Mouse (Mus musculus) thymus, postnatal 36 days (tissue): ENCODE results near the gene Plxnd1.

Source experiments
- DNase-seq, 2 experiments: peaks; one replicate each; pipeline ENCODE4 v3.0.0; 2022; ENCODE audit warnings: mixed read lengths in 2 of 2

Plxnd1 gene

DNA sequence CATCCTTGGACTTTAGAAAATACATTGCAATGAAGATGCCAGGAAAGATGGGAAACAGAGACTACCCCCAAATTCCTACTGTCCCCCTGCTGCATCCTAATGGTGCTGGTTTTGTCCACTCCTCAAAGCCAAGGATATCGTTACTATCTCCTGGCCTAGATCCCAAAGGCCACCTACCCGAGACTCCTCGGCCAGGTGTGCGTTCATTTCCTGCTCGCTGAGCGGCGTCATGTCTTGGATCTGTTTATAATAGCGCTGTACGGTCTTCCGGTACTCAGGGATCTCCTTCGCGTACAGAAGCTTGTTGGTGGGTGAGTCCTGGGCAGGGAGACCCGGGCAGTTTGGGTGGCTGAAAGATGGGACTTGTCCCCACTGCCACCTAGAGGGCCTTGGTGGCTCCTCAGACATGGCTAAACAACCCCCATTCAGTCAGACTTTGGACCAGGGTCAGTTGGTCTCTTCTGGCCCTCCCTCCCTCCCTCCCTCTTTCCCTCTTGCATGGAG is 38.3 kb downstream of the Plxnd1 start:
- no peak for DNase-seq

DNA sequence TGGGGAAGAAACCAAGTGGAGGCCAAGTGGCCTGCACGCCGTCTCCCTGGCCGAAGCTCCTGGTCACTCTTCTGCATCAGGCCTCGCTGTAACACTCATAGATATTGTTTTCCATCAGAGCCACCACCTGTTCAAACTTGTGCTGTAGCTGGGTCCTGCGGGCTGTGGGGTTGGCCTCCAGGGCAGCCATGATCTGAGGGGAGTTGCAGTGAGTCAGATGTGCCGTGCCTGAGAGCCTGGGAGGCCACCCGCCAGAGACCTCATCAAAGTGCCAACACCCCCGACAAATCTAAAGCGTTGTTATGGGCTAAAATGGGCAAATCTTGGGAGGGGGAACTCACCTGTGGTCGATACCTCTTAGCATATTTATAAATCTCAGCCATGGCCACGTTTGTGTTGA is 39.1 kb downstream of the Plxnd1 start:
- no peak for DNase-seq

DNA sequence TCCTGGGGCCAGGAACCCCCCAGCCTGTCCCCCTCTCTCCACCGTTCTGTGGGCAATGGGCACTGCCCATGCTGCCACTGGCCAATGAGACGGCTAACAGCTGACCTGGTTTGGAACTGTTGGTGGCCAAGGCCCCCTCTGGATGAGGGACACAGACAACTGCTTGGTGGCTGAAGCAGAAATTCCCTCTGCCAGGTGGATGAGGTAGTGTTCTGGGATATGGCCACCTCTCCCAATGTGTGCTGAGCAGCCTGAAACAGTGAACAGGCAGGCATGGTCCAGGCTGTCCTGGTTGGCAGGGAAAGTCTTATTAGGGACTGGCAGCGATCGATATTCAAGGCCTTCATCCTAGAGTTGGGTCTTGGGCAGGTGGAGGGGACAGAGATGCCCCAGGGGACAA is 39.6 kb downstream of the Plxnd1 start:
- no peak for DNase-seq

DNA sequence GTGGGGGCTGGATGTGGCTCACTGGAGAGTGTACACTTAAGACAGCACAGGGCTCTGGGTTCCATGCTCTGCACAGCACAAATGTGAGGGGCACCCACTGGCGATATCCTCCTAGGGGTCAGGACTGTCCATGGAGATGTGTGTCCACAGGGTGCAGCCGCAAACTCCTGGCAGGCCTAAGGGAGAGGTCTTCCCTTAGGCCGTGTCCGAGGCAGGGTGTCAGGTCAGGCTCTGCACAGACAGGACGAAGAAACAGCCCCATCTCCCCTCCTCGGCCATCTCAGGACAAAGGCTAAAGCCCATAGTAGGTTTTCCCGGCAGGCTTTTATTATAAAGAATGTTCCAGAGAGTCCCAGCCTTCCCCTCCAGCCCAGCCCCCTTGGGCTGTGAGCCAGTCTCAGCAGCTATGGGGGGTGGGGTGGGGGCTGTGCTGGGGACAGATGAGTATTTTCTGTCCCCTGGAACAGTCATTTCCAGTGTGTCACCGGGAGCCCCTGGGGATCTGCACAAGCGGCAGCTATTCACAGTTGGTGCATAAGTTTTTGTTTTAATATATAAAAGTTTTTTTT is 40.2 kb downstream of the Plxnd1 start:
- no peak for DNase-seq

DNA sequence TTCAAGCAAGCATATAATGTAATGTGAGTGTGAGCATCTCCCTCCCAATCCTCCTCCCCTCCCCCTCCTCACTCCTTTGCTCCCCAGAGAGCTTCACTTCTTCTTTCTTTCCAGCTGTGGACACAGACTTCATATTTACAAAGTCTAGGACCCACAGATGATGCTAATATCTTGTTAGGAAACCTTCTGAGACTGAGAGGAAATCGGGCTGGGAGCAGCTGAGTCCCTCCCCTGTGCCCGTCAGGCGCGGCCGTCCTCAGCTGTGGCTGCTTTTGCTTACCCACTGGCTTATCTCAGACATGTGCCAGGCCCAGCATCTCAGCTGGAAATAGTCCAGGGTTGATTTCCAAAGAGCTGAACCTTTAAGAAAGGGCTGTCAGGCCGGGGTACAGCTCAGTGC is 48.4 kb downstream of the Plxnd1 start:
- no peak for DNase-seq

DNA sequence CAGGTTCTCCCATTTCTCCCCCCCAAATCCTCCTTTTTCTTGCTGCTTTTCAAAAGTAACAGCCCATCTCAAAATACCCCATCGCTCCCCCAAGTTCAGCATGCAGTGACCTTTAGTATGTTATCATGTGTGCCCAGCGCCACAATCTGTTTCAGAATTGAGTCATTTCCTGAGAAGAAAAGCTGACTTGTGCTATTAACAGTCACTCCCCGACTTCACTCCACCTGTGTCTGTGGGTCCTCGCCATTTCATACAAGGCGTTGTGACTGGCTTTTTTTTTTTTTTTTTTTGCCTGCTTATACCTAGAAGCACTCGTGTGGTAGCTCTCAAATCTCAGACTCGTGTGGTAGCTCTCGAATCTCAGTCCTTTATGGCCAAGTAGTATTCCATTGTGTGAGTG is 49.2 kb downstream of the Plxnd1 start:
- DNase-seq = no peak

DNA sequence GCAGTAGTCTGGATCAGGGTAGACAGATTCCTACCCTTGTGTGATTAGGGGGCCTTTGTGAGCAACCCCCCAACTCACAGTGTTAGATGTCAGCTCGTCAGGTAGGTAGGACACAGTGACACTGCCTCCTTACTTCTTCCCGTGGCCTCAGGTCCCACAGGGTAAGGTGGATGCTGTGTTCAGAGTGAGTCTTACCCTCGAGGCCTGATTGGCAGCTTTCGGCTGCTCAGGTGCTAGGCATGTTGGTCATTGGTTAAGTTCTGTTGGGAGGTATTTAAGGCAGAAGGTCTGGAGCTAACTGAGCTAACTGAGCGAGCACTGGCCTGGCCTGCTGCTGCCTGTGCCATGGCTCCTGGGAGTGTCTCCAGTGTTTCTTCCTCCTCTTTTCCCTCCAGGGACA is 50.2 kb downstream of the Plxnd1 start, which contains the start of gene H1foo:
TSS of gene H1foo (plus strand) at position 301 of the 400 bp plus-strand sequence.
- DNase-seq = no peak

DNA sequence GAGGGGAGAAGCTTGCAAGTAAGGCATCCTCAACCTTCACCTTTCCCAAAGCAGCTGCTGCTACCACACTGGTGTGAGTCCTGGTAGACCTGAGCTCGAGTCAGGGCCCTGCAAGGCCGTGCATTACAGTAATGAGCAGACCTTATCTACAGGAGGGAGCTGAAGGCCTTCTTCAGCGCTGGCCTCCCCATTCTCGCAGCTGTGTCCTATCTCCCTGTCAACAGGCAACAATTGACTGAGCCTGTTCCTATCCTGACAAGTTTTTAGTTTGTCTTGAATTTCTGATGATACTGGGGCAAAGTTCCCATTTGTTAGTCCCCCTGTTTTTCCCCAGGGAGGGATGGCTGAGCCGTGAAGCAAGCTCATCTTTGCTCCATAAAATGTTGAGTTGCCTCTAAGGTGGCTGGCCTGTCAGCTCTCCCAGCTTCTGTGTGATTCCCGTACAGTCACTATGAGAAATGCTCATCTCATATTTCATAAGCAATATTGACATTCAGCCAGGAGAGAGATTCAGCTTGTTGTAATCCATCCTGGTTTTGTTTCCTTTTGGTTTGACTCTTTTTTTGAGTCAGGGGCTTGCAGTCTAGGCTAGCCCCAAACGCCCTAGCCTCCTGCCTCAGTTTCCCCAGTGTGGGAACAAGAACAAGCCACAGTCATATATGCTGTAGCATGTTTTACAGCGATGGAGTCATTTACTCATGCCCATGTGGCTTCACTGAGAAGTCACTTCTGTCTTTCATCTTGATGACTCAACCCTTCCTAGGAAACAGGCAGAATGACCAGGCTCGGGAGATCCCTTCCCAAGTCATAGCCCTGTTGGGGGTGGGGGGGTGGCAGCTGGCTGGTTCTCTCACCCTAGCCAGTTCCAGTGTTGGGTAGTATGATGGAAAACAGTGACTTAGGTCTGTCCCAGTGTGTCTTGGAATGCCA is 51.0 kb downstream of the Plxnd1 start:
- no peak for DNase-seq

DNA sequence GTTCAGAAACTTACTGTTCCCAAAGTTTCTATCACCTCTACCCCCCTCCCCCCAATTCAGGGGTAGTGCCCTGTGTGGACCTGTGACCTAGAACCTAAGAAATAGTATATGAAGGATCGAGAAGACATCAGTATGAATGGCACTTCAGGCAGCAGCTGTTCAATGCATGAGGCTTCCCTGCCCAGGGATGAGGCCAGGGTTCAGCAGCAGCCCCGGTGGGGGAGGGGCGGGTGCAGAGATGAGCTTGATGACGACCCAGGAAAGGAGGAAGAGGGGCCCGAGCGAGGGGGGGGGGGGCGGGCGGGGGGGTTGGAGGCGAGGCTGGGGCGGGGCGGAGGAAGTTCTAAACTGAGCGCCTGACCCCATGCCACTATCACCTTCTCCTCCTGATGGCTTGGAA is 53.7 kb downstream of the Plxnd1 start:
- DNase-seq = peak in 1 of 2 experiments; percentile 61

DNA sequence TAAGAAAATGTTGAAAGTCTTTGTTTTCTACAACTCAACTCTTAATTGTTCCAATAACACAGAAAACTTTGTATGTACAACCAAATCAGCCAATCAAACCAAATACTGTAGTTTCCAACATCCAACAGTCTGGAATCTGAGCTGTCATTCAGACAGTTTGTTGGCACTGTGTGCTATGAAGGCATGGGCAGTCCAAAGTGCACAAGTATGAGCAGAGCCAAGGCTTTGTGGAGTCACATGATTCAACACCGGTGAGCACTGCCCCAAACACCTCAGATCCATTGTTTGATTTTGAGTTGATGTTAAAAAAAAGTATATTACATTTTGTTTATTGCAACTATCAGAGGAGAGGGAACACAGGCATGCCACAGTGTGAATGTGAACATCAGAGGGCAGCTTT is 54.2 kb downstream of the Plxnd1 start:
- no peak for DNase-seq

DNA sequence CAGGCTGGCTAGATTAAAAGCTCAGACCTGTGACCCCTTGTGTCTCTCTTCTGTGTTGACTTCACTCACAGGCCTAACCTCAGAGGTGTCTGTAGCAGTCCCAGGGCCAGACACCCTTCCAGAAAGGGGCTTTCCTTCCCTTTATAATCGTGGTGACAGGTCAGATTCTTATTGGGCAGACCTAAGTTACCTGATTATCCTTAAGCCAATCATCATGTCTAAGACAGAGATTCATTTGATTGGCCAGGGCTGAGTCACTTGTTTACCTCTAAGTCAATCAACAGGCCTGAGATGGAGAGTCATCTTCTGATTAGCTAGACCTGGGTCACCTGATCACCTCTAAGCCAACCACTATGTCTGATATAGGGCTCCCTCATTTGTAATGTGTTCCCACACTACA is 56.0 kb downstream of the Plxnd1 start:
- no peak for DNase-seq

DNA sequence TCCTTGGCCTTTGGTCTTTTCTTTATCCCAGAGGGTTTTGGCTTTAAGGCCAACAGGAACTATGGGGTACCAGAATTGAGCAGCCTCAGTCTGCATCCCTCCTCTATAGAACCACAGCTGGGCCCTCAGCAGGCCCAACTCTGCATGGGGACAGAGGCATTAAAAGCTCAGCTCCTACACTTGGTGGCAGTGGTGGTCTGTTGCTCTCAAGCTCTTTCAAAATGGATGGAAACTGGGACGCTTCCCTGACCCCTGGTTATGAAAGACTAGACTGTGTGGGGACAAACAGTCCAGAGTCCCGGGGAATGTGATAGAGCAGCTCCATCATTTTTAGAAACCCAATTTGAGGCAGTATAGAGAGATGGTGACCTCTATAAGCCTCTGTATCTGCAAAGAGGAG is 56.8 kb downstream of the Plxnd1 start:
- no peak for DNase-seq

DNA sequence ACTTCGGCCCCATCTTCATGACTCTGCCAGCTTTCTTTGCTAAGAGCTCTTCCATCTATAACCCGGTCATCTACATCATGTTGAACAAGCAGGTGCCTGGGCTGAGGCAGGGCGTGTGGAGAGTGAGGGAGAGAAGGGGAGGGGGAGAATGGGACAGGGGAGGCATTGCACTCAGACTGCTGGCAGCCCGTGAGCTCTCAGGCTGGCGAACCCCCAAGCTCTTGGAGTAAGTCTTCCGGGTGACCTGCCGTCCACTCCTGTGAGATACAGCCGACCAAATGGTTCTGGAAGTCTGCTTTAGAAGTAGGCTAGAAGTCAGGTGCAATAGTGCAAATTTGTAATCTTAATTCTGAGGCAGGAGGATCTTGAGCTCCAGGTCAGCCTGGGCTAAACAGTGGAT is 59.3 kb downstream of the Plxnd1 start:
- DNase-seq = no peak

DNA sequence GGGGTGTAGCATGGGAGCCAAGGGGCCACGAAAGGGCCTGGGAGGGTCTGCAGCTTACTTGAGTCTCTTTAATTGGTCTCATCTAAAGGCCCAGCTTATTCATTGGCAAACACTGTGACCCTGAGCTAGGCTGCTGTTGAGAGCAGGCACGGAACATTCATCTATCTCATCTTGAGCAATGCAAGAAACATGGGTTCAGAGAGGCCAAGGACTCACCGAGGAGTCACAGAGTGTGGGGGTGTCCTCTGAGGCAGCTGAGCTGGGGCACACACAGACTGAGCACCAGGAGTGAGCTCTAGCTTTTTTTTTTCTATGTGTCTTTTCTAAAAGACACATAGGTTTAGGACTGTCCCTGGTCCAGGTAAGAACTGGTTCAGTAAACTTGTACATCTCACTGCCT is 62.4 kb downstream of the Plxnd1 start:
- DNase-seq = no peak

DNA sequence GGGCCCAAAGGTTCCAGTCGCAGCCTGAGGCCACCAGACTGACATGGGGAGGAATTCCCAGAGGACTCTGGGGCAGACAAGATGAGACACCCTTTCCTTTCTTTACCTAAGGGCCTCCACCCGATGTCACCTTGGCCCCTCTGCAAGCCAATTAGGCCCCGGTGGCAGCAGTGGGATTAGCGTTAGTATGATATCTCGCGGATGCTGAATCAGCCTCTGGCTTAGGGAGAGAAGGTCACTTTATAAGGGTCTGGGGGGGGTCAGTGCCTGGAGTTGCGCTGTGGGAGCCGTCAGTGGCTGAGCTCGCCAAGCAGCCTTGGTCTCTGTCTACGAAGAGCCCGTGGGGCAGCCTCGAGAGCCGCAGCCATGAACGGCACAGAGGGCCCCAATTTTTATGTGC is 63.2 kb downstream of the Plxnd1 start, which contains the start of gene Rho:
TSS of gene Rho (plus strand) at position 110 of the 400 bp plus-strand sequence.
- no peak for DNase-seq

DNA sequence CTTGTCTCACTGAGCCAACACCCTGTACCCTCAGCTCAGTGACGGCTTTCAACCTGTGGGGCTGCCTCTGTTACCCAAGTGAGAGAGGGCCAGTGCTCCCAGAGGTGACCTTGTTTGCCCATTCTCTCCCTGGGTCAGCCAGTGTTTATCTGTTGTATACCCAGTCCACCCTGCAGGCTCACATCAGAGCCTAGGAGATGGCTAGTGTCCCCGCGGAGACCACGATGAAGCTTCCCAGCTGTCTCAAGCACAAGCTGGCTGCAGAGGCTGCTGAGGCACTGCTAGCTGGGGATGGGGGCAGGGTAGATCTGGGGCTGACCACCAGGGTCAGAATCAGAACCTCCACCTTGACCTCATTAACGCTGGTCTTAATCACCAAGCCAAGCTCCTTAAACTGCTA is 64.8 kb downstream of the Plxnd1 start:
- no peak for DNase-seq

DNA sequence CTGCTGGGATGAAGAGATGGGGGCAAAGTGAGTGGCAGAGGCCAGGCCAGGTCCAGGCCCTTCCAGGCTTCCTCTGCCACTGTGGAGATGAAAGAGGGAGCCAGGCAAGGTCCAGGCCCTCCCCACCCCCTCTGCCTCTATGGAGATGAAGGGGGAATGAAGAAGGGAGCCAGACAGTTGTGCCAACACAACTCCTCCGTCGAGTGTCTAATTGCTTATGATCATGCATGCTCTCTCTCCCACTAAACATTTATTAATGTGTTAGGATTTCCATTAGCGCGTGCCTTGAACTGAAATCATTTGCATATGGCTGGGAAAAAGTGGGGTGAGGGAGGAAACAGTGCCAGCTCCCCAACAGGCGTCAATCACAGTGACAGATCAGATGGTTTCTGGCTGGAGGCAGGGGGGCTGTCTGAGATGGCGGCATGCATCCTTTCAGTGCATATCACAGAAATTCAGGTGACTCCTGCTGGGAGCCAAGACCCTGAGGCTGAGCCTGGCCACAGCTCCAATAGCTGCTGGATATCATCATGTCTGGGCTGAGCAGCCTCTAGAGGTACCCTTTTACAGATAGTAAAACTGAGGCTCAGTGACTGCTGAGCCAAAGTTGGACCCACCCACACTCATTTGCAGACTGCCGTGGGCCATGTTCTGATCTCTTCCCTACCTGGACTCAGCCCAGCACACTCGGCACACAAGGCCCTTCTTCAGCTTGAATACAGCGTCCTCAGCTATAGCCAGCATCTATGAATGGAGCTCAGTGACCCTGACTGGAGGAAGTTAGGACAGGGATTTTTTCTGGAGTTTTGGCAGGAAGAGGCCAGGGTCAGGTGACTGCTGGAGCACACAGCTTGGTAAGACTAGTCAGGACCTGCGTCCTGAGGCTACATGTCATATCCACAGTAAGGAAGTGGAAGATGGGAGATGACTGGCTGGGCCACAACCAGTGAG is 67.2 kb downstream of the Plxnd1 start:
- no peak for DNase-seq

DNA sequence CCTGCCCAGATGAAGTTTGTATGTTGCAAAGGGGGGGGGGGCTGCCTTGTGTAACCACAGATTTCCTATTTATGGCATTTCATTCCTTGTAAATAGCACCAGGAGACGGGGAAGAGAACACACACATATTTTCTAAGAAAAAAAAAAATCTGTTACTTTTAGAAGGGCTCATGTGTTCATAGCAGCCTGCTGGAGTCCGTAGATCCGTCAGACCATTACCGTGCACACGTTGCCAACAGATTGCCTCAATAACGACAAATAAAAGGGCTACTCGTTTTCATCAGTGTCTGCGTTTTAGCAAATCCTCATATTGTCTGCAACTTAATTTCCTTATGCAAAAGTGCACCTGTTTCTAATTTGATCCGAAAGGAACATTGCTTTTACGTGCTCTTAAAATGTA is 68.4 kb downstream of the Plxnd1 start:
- DNase-seq = no peak

DNA sequence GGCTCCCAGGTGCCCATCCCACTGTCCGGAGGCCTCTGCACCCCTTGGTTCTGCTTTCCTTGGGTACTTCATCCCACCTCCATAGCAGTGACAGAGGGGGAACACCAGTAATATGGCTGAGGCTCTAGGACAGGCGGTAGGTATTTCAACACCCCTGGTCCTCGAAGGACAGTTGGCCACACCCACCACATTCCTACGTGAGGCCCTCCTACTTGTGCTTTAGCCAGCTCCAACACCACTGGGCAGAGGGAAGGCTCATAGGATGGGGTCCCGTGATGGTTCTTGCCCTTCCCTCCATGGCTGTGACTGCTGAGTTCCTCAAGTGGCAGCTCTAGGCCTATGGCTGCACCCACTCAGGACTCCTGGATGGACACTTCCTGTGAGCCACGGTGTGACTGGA is 70.0 kb downstream of the Plxnd1 start:
- DNase-seq = no peak

DNA sequence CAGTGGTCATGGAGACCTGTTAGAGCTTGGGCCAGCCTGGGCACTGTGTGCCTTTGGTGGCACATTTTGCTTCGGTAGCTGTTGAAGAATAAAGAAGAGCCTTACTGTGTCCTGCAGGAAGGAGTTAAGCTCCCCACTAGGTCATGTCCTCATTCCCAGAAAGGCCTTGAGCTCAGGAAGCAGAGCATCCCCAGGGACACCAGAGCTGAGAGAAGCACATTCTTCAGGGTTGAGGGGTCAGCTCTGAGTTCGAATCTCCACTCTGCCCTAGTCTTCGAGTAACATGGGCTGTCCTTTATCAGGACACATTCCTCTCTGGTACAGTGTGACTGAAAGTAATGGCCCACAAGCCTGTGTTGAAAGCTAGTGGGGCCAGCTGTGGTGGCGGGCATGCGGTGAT is 74.9 kb downstream of the Plxnd1 start:
- DNase-seq = no peak

DNA sequence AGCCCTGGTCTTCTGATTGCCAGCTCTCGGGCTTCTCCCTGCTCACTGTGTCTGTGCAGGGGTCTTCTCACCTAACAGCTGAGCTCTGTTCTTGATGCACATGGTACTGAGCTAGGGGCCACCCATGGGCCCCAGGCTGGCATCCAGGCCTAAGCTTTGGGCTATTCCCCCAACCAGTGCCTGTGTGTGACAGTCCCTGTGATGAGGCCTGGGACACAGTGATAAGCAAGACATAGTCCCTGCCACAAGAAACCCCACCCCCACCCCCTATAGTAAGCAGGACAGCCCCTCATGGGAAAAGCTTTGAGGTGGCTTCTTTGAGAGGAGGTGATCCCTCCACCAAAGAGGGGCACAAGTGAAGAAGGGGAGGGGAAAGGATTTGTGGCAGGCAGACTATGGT is 76.2 kb downstream of the Plxnd1 start:
- DNase-seq = no peak

DNA sequence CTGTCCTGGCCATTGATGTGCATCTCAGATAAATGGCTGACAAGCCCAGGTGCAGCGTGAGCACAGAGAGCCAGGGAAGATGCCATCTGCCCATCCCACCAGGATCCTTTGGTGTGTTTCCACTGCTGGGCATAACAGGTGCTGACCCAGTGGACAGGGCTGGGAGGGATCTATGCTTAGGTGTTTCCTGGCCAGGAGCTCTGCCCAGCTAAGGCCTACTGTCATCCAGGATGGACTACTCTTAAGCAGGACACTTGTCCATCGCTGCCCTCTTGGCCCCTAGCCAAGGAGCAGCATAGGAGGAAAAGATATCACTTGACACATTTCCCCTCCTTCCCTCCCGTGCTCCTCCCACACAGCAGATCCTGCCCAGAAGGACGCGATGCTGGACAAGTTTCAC is 78.2 kb downstream of the Plxnd1 start:
- no peak for DNase-seq
